Mouse (Mus musculus) limb, embryonic 14.5 days (tissue): ENCODE measurements at regions not wholly inside any gene's neighbourhood (a gene's known extent, or its start where the extent isn't known, plus 50 kb on each side); places are given as distances from the start of the nearest gene placed in this dataset.
A peak's percentile ranks its signal among the peaks of the same experiment; 100 is the strongest.

Experiments
- ATAC-seq: fragments of 200-750 bp; cut with Nextera tagmentation; 2 replicates; pipeline ENCODE4 v1.8.0; 2017; ENCODE audit warnings: low read depth, moderate number of reproducible peaks, moderate TSS enrichment; ENCODE audit not compliant: low FRiP score
- DNase-seq: peaks from one replicate; pipeline ENCODE4 v3.0.0-alpha.2; 2015; ENCODE audit warnings: low spot score
- H3K27ac ChIP-seq: fragments of 300-500 bp; sonication (generic); replicated peaks from 2 replicates; pipeline ENCODE4 v1.5.1; 2014; ENCODE audit warnings: low read depth, mild to moderate bottlenecking, low read length, moderate library complexity, mixed read lengths
- H3K27me3 ChIP-seq: fragments of 300-500 bp; sonication (generic); 2 replicates; pipeline ENCODE4 v1.6.1; 2014; ENCODE audit warnings: low read length, mixed read lengths; ENCODE audit not compliant: control insufficient read depth, insufficient read depth
- H3K36me3 ChIP-seq: fragments of 300-500 bp; sonication (generic); 2 replicates; pipeline ENCODE4 v1.6.1; 2014; ENCODE audit warnings: mild to moderate bottlenecking, low read length, moderate library complexity, mixed read lengths; ENCODE audit not compliant: control insufficient read depth, insufficient read depth
- H3K4me1 ChIP-seq: fragments of 300-500 bp; sonication (generic); 2 replicates; pipeline ENCODE4 v1.6.1; 2014; ENCODE audit warnings: antibody characterized with exemption, low read length, mixed read lengths; ENCODE audit not compliant: control insufficient read depth, insufficient read depth
- H3K4me2 ChIP-seq: fragments of 300-500 bp; sonication (generic); replicated peaks from 2 replicates; pipeline ENCODE4 v1.6.1; 2014; ENCODE audit warnings: low read depth, mild to moderate bottlenecking, low read length, moderate library complexity; ENCODE audit not compliant: severe bottlenecking
- H3K4me3 ChIP-seq: fragments of 300-500 bp; sonication (generic); replicated peaks from 2 replicates; pipeline ENCODE4 v1.5.1; 2014; ENCODE audit warnings: low read length
- H3K9ac ChIP-seq: fragments of 300-500 bp; sonication (generic); 2 replicates; pipeline ENCODE4 v1.6.1; 2014; ENCODE audit warnings: mild to moderate bottlenecking, low read depth, low read length, moderate library complexity; ENCODE audit not compliant: severe bottlenecking
- H3K9me3 ChIP-seq: fragments of 300-500 bp; sonication (generic); 2 replicates; pipeline ENCODE4 v1.6.1; 2016; ENCODE audit warnings: low read length; ENCODE audit not compliant: control insufficient read depth
- POLR2A ChIP-seq: fragments of 200-500 bp; IDR thresholded peaks from 2 replicates; pipeline ENCODE4 v1.8.0; 2012; ENCODE audit warnings: inconsistent platforms, mild to moderate bottlenecking, moderate library complexity, borderline replicate concordance; ENCODE audit not compliant: insufficient read depth, insufficient read length; ENCODE audit errors: extremely low read depth
- whole genome bisulfite sequencing: fragments of 180-500 bp; shearing (Covaris S2); extraction: QIAGEN DNeasy Blood & Tissue Kit; methylation state at CpG from one replicate; pipeline ENCODE4 v1.1.7; 2014; 5-methylcytosine and 5-hydroxymethylcytosine counted together

DNA sequence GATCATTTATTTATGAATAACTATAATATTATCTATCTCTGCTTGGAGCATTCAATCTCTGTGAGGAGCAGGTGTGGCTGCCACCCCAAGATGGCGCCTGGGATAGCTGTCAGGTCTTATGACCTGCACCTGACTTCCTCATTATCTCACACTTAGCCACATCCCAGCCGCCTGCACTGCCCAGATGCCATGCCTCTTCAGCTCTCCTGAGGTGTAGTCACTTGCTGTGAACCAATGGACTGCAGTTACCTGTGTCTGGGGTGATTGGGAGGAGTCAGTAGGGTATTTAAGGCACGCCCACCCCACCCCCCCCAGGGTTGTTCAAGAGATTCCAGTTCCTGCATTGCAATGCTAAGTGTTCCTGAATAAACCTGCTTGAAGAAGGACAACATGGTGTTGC lies 3418.1 kb upstream of the Gm6569 start:
- no peak for ATAC-seq
- Histone ChIP-seq H3K4me3 (no peak overlapping the region), H3K36me3 (no peaks in the 10 kb centered on the region), H3K9ac (no peak overlapping the region), H3K27me3 (no peaks in the 10 kb centered on the region), H3K4me1 (no peaks in the 10 kb centered on the region), H3K4me2 (no peak overlapping the region), H3K27ac (no peak overlapping the region), H3K9me3 (no peaks in the 10 kb centered on the region)
- TF ChIP-seq POLR2A, result no peak
- 69% methylated on average over 3 of the region's 3 CpGs for WGBS
- no peak for DNase-seq

DNA sequence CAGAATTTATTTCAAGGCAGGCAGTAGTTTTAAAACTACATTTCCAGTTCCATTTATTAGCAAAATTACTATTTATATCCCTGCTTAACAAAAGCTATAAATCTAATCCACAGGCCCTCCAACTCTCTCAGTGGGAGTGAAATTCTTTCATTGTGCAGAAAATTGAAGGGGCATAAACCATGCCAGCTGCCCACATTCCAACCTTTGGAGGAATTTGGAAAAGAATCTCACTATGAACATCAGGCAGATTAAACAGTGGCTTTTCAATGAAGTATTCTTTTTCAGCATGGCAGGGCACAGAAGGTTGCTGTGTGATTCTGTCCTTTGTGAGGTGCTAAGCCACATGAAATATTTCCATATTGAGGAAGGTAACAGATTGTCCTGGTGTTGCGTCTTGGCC lies 3408.8 kb upstream of the Gm6569 start:
- Histone ChIP-seq H3K9ac (no peak overlapping the region), H3K4me2 (no peak overlapping the region), H3K4me1 (no peaks in the 10 kb centered on the region), H3K27ac (no peak overlapping the region), H3K27me3 (no peaks in the 10 kb centered on the region), H3K9me3 (no peaks in the 10 kb centered on the region), H3K36me3 (no peaks in the 10 kb centered on the region), H3K4me3 (no peak overlapping the region)
- no peak for ATAC-seq
- no peak for TF ChIP-seq POLR2A
- WGBS, result 69% methylated on average over 1 of the region's 1 CpGs
- peak; percentile 29 for DNase-seq
